Mouse (Mus musculus) mouse embryonic stem cell (cell line): ENCODE measurements around the gene Pkib.

Source experiments
- in situ Hi-C, 2 experiments: fragments of 300-500 bp; cut with MboI; formaldehyde crosslinking; loops; 1 replicate in 1 of 2; 3 replicates in 1 of 2; pipeline ENCODE4 v1.14.3; 2019 to 2020; ENCODE audit warnings: low sequenced_read_pairs in 2 of 2, low pct_unique_long_range_greater_than_20kb in 1 of 2, mixed read lengths in 1 of 2; ENCODE audit not compliant: unreplicated experiment in 1 of 2

Gene Pkib

GRCm38 (mm10) chr10:57631896-57632867, at the start of gene Pkib:
Gene Pkib (plus strand): TSS chr10:57631981.
- in situ Hi-C loops: no loop called here

- in situ Hi-C loops: no loop called here
Measured at GRCm38 (mm10) chr10:57583927-57584326, 47.9 kb upstream of the Pkib start.

DNA sequence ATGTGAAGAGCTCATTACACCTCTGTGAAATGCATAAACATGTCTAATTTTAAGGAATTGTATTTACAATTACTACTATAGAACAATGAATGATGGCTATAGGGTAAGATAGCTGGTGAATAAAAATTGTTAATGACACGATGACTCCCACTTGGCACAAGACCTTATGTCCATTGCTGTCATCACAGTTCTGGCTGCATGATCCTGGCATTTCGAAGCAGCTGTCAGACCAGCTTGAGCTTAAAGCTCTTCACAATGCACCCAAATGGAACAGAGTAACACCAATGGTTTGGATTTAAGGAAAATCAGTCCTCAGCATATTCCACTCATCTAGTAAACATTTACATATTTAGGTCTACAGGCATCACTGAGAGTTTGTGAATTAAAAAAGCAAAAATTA, 37.5 kb upstream of the Pkib start:
- in situ Hi-C loops: no loop called here

GRCm38 (mm10) chr10:57597172-57597571, 34.6 kb upstream of the Pkib start:
- in situ Hi-C loops: no loop called here

DNA sequence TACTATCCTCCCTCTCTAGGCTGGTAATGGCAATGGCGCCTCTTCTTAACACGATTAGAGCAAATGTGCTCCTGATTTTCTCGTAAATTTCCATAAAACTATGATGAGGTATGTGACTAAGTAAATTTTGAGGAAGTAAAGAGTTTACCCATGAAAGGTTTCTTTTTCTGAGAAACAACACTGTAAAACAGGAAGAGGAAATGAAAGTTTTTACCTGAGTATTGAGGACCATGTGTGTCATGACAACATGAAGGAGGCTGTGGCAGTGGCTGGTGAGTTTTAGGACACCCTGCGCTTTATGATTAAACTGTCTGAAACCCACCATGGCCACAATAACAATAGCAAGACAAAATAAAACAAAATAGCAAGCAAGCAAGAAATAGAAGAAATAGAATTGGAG, 28.8 kb upstream of the Pkib start:
- in situ Hi-C loops: no loop called here

- in situ Hi-C loops: no loop called here
Measured at GRCm38 (mm10) chr10:57623311-57623710, 8.5 kb upstream of the Pkib start.

- in situ Hi-C loops: no loop called here
Measured at GRCm38 (mm10) chr10:57627773-57628172, 4.0 kb upstream of the Pkib start.

- in situ Hi-C loops: no loop called here
Measured at GRCm38 (mm10) chr10:57630557-57630956, 1.2 kb upstream of the Pkib start.

DNA sequence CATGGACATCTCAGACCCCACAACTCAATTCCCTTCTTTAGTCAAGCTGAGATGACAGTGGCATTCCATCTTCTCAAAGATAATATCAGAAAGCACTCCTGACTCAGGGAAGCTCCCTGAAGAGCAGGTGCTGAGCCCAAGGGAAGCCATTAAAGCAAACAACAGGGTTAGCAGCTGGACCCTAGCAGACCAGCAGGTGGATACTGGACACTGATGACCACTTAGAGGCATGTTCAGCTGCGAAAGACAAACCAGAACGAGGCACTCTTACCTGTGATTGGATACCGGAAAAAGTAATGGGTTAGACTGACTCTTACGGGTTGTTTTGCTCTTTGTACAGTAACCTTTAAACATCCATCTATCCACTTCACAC, 1.1 kb downstream of the Pkib start:
- in situ Hi-C loops: no loop called here

DNA sequence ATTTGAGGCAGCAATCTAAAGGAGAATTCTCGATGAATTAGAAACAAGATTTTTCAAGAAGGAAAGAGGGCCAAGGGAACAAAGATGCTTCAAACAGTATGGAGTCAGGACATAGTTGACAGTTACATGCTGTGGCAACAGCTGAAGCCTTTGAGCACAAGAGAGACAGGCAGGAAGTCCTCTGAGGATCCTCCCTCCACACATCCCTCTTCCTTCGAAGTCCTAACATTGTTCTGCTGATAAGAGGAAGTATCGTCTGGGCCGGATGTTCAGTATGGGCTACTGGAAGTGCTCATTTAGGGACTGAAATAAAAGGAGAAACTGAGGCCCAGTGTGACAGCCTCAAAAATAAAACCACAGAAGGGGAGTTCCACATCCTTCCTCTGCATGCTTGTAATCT, 5.2 kb downstream of the Pkib start:
- in situ Hi-C loops: no loop called here

DNA sequence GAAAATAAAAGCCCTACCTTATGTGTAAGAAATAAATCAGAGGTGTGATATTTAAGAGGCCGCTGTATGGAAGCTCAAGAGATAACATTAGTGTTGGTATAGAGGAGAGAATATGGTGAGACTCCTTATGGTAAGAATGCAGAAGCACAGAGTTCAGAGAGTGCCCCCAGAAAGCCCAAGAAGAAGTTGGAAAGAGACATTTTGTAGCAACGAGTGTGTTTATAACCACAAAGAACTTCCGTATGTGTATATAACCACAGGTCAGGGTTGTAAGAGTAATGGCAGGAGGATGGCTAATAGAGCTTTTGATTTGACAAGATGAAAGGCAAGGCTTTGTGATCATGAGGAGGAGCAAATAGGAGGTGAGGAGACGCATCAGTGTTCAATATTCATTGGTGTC, 6.5 kb downstream of the Pkib start:
- in situ Hi-C loops: no loop called here

DNA sequence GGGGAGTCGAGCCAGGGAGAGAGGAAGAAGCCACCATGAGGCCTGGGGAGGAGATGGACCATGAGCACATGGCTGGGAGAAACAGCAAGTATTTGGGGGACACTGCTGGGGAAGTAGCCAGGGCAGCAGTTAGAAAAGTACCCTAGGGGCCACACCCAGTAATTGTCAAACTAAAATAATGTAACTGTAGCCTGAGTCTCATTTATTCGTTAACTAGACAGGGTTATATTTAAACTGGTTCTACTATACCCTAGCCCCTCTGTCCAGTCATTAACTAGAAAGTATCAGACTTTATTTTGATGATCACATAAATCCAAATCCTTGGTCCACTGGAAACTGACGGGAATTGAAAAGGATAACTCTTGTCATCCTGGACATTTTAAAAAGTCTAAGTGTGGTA, 7.8 kb downstream of the Pkib start:
- in situ Hi-C loops: no loop called here

GRCm38 (mm10) chr10:57653297-57653696, 21.5 kb downstream of the Pkib start:
- in situ Hi-C loops: no loop called here

DNA sequence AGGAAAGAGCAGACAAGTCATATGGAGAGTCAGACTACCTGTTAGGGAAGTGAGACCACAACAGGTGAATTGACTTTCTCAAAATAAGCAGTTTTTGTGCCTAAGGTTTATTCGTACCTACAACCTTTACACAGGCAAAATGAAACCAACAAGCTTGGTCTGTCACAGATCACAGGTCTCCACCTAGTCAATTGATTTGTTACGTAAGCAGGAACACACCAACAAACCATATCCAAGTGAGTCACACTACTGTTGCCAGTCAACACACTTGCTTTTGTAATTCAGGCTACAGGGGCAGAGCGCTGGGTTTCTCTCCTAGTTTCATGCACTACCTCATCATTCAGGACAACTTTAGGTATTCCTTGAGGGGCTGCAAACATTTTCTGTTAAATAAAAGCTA, 28.7 kb downstream of the Pkib start:
- in situ Hi-C loops: no loop called here

DNA sequence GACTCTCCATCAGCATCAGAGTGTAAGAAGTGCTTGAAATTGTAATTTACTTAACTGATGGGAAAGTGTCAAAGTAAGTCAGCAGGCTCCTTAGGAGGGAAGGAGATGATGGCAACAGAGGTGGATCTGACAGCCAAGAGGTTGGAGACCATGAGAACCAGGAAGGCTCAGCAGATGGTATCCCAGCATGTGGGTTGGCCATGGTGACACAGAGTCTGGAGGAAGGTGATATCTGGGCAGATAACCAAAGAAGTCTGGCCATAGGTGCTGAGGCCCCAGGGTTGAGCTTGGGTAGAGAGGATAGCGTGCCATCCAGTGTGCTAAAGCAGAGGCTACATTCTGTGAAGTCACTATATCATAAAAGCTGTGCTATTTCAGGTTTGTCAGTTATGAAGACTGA, 32.0 kb downstream of the Pkib start:
- in situ Hi-C loops: no loop called here

DNA sequence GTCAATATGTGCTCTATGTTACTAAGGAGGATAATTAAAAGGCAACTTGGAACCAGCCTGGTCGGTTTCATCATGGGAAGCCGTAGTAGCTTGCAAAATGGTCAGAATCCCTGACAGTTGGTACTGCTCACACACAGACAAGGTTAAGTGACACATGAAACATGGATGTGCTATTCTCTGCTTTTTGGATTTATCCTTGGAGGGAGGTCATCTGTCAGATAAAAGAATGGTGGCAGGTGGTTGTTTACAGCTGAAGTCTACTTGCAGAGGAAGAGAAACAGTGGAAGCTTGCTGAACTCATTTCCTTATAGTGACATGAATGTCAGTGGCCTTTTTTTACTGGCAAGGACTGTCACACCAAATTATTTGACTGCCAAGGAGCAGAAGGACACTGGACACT, 32.5 kb downstream of the Pkib start:
- in situ Hi-C loops: no loop called here

DNA sequence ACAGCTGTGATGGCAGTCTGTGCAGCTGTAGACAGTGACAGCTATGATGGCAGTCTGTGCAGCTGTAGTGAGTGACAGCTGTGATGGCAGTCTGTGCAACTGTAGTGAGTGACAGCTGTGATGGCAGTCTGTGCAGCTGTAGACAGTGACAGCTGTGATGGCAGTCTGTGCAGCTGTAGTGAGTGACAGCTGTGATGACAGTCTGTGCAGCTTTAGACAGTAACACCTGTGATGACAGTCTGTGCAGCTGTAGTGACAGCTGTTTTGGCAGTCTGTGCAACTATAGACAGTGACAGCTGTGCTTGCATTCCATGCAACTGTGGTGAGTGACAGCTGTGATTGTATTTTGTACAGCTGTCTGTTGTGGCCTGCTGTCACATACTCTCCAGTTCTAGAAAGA, 44.0 kb downstream of the Pkib start:
- in situ Hi-C loops: no loop called here

DNA sequence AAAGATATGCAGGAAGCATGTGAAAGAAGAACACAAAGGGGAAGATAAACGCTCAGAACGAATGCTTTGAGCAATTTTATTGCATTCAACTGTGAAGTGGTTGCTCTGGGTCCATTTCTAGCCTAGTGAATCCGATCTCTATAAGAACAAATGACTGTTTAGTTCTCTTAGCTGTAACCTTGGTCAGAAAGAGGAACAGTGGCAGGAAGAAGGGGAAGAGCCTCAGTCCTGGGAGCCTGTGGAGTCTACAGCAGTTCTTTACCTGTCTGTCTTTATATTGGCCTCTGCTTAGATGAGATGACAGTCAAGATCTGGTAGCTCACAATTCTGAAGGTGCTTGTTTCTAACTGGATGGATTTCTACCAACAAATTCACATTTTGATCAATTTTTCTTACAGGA, 56.2 kb downstream of the Pkib start:
- in situ Hi-C loops: no loop called here

- in situ Hi-C loops: no loop called here
Measured at GRCm38 (mm10) chr10:57690161-57690560, 58.4 kb downstream of the Pkib start.

GRCm38 (mm10) chr10:57702246-57702645, 70.5 kb downstream of the Pkib start:
- in situ Hi-C loops: no loop called here
